Mouse (Mus musculus): ENCODE data around the gene L3mbtl2. TPM values are rescaled to one million over a fixed set of nuclear protein-coding genes. Genes with fewer than 3 reads are reported as not detected.

L3mbtl2 gene
- polyA plus RNA-seq, 1 experiment, result 16.9 TPM

DNA sequence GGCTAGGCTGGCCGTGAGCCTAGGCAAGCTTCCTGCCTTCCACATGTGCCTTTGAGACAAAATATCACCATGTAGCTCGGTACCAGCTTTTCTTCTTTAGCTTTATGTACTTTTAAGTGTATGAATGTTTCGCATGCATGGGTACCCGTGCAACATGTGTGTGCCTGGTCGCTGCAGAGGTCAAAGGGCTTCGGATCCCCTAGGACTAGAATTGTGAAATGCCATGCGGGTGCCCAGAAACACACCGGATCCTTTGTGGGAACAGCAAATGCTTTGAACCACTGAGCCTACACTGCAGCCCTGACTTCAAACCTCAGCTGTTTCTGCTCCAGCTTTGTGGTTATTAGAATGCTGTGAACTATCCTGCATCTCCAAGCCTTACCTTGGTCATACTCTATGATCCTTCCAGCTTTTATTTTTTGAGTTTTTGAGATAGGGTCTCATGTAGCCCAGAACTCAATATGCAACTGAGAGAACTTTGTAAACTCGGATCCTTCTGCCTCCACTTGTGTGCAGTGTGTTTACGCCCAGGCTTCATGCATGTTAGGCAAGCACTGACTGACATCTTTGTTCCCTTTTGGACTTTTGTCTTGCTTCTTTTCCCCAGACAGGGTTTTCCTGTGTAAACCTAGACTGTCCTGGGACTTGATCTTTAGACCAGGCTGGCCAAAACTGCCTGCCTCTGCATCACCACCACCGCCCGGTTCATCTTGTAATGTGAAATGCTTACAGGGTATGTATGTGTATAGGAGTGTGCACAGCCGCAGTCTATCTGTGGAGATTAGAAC lies 38.8 kb downstream of the L3mbtl2 start:
- TF ChIP-seq CTCF (IDR thresholded peaks at IDR 0.05; ENCODE audit: insufficient read depth, low read length), result no peak
- no peak for TF ChIP-seq POLR2A (IDR thresholded peaks at IDR 0.05; ENCODE audit: borderline replicate concordance, extremely low read depth, low read depth, low read length)
- no peaks in the 10 kb centered on the region for H3K4me1 ChIP-seq (ENCODE audit: control insufficient read depth, insufficient read depth, low read length)
- H3K4me3 ChIP-seq (replicated peaks; ENCODE audit: extremely low read depth, low read depth, low read length), result no peak overlapping the region
- WGBS, result 87% methylated on average over 13 of the region's 13 CpGs
- no peak for DNase-seq

DNA sequence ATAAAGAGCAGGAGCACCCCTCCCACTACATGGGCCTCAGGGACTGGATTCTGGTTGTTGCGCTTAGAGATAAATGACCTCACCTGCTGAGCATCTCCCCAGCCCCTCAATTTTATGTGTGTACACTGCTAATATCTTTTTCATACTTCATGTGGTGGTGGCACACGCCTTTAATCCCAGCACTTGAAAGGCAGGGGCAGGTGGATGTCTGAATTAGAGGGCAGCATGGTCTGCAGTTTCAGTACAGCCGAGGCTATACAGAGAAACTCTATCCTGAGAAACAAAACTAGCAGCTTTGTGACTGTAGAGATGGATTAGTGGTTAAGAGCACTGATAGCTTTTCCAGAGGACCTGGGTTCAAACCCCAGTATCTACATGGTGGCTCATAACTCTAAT lies 39.4 kb downstream of the L3mbtl2 start:
- no peak for TF ChIP-seq POLR2A (IDR thresholded peaks at IDR 0.05; ENCODE audit: borderline replicate concordance, extremely low read depth, low read depth, low read length)
- TF ChIP-seq CTCF (IDR thresholded peaks at IDR 0.05; ENCODE audit: insufficient read depth, low read length), result no peak
- H3K4me3 ChIP-seq (replicated peaks; ENCODE audit: extremely low read depth, low read depth, low read length), result no peak overlapping the region
- no peaks in the 10 kb centered on the region for H3K4me1 ChIP-seq (ENCODE audit: control insufficient read depth, insufficient read depth, low read length)
- no peak for DNase-seq
- WGBS, result 83% methylated on average over 3 of the region's 3 CpGs

DNA sequence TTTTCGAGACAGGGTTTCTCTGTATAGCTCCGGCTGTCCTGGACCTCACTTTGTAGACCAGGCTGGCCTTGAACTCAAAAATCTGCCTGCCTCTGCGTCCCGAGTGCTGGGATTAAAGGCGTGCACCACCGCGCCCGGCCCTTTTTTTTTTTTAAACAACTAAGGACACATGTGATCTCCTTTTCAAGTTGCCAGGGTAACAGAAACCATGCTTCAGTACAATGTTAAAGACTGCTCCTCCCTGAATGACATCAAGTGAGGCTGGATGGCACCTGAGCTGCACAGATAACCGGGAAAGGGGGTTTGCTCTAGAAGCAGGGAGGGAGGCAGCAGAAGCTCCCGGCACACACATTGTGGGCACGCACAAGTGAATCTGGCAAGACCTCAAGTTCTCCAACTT lies 45.3 kb downstream of the L3mbtl2 start:
- 91% methylated on average over 11 of the region's 11 CpGs for WGBS
- H3K4me3 ChIP-seq (replicated peaks; ENCODE audit: extremely low read depth, low read depth, low read length), result no peak overlapping the region
- TF ChIP-seq POLR2A (IDR thresholded peaks at IDR 0.05; ENCODE audit: borderline replicate concordance, extremely low read depth, low read depth, low read length), result no peak
- no peak for TF ChIP-seq CTCF (IDR thresholded peaks at IDR 0.05; ENCODE audit: insufficient read depth, low read length)
- DNase-seq, result no peak
- no peaks in the 10 kb centered on the region for H3K4me1 ChIP-seq (ENCODE audit: control insufficient read depth, insufficient read depth, low read length)

DNA sequence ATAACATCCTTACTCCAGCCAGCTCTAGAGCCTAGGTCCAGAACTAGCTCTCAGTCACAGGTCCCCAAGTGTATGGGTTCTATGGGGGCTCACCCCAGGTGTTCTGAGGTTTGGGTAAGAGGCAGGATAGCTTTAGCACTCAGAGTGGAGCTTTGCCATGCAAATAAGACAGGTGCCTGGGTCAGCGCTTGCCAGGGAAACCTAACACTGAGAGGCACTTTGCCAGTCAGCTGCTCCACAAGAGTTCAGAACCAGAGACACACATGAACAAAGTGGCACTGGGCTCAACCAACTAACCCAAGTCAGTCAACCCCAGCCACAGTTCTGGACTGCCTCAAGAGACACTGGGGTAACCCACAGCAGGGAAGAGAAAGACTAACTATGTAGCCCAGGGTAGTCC lies 46.0 kb downstream of the L3mbtl2 start:
- Histone ChIP-seq H3K4me1 (ENCODE audit: control insufficient read depth, insufficient read depth, low read length) (no peaks in the 10 kb centered on the region), H3K4me3 (replicated peaks; ENCODE audit: extremely low read depth, low read depth, low read length) (no peak overlapping the region)
- TF ChIP-seq CTCF (IDR thresholded peaks at IDR 0.05; ENCODE audit: insufficient read depth, low read length) (no peak), POLR2A (IDR thresholded peaks at IDR 0.05; ENCODE audit: borderline replicate concordance, extremely low read depth, low read depth, low read length) (no peak)
- WGBS, result 100% methylated on average over 1 of the region's 1 CpGs
- DNase-seq, result no peak

DNA sequence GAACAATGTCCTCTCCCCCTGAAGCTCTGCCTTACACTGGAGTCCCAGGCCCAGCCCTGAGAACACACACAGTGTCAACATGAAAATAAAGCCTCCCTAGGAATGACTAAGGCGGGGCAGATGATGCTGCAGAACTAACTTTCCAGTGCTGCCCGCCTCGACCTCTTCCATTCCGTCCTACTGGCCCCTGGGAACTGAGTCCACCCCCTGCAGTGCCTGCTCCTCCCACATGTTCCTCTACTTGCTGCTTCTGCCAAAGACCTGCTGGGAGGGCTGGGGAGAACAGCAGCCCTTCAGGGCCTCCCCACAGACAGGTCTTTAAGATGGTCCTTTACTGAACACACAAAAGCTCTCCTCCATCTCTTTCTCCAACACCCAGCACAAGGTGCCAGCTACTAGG lies 47.1 kb downstream of the L3mbtl2 start:
- Histone ChIP-seq H3K4me3 (replicated peaks; ENCODE audit: extremely low read depth, low read depth, low read length) (no peak overlapping the region), H3K4me1 (ENCODE audit: control insufficient read depth, insufficient read depth, low read length) (no peaks in the 10 kb centered on the region)
- TF ChIP-seq CTCF (IDR thresholded peaks at IDR 0.05; ENCODE audit: insufficient read depth, low read length) (no peak), POLR2A (IDR thresholded peaks at IDR 0.05; ENCODE audit: borderline replicate concordance, extremely low read depth, low read depth, low read length) (no peak)
- WGBS, result 83% methylated on average over 4 of the region's 4 CpGs
- no peak for DNase-seq

DNA sequence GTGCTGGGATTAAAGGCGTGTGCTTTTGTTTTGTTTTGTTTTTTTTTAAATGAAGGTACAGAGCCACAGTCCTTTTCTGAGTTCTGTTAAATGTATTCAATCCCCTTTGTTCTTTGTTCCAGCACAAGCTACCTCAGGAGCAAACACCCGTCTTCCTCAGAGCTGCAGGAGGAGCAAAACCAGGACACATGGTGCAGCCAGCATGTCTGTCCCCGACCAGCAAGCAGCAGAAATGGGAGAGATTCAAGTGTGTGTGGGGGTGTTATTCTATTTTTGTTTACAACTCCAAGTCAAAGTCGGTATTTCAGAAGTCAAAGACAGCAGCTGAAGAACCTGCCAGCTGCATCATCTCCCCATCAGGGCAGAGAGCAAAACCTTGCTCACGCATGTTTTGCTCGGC lies 50.1 kb downstream of the L3mbtl2 start:
- no peak for DNase-seq
- TF ChIP-seq POLR2A (IDR thresholded peaks at IDR 0.05; ENCODE audit: borderline replicate concordance, extremely low read depth, low read depth, low read length) (no peak), CTCF (IDR thresholded peaks at IDR 0.05; ENCODE audit: insufficient read depth, low read length) (no peak)
- Histone ChIP-seq H3K4me3 (replicated peaks; ENCODE audit: extremely low read depth, low read depth, low read length) (no peak overlapping the region), H3K4me1 (ENCODE audit: control insufficient read depth, insufficient read depth, low read length) (no peaks in the 10 kb centered on the region)
- WGBS, result 72% methylated on average over 6 of the region's 6 CpGs

DNA sequence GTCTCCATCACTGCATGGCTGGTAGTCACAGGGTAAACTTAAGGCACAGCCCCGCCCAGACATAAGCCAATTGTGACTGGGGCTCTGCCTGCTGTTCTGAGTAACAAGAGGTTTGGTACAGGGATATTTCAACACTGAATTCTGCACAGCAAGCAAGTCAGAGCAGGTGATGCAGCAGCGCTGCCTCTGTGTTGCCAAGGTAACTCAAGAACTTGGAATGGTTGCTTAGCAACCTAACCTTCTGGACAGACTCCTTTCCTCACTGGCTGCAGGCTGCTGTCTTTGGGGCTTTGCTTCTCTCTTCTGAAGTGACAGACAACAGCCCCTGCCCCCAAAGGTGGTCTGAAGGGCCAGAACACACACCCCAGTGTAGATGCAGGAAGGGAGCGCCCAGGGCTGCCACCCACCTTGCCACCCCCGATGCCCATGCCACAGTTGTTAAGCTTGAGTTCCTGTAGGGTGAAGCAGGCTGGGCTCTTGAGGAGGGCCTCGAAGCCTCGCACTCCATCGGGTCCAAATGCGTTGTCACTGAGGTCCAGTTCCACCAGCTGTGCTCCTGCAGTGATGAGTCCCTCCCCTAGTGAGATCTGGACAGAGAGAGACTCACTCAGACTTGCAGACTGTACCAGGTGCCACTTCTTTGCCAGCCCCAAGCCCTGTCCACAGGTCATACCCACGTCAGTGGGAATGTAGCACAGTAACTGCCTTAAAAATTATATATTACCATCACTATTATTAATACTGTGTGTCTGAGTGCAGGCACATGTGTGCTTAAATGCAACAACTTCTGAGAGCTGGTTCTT lies 54.8 kb downstream of the L3mbtl2 start:
- WGBS, result 86% methylated on average over 9 of the region's 9 CpGs

DNA sequence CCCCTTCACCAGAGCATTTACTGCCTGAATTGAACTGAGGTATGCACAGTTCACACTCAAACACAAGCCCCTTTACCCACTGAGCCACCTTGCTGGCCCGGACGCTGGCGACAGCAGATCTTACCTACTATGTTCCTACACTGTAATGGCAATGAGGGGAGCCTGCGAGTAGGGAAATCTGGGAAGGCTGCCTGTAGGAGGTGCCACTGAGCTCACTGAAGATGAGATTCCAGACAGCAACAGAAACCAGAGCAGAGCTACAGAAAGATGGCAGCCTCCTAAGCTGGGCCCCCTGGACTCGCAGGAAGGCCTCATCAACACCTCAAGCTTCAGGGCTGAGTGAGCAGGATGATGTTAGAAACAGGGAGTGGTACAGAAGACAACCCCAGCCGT lies 55.4 kb downstream of the L3mbtl2 start:
- H3K4me1 ChIP-seq (ENCODE audit: control insufficient read depth, insufficient read depth, low read length), result no peaks in the 10 kb centered on the region
- 92% methylated on average over 6 of the region's 6 CpGs for WGBS
- DNase-seq, result no peak
- H3K4me3 ChIP-seq (replicated peaks; ENCODE audit: extremely low read depth, low read depth, low read length), result no peak overlapping the region
- TF ChIP-seq CTCF (IDR thresholded peaks at IDR 0.05; ENCODE audit: insufficient read depth, low read length) (no peak), POLR2A (IDR thresholded peaks at IDR 0.05; ENCODE audit: borderline replicate concordance, extremely low read depth, low read depth, low read length) (no peak)

More for the DNA sequence above, 54.8 kb downstream of the L3mbtl2 start:
- DNase-seq, result no peak
- Histone ChIP-seq H3K4me3 (replicated peaks; ENCODE audit: extremely low read depth, low read depth, low read length) (no peak overlapping the region), H3K4me1 (ENCODE audit: control insufficient read depth, insufficient read depth, low read length) (no peaks in the 10 kb centered on the region)
- TF ChIP-seq CTCF (IDR thresholded peaks at IDR 0.05; ENCODE audit: insufficient read depth, low read length), result no peak
- no peak for TF ChIP-seq POLR2A (IDR thresholded peaks at IDR 0.05; ENCODE audit: borderline replicate concordance, extremely low read depth, low read depth, low read length)

DNA sequence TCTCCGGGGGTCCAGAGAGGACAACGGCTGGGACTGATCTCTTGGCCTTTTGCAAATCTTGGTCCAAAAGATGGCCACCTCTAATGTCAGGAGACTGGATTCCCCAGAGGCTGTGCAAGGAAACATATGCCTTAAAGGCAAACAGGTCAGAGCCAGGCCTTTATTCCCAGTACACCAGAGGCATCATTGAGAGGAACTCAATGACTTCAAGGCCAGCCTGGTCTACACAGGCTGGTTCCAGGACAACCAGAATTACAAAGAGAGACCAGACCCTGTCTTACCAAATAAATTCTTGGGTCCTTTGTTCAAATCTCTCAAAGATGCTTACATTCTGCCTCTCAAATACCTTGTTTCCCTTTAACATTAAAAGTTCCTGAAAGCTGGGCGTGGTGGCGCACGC lies 58.7 kb downstream of the L3mbtl2 start:
- Histone ChIP-seq H3K4me3 (replicated peaks; ENCODE audit: extremely low read depth, low read depth, low read length) (no peak overlapping the region), H3K4me1 (ENCODE audit: control insufficient read depth, insufficient read depth, low read length) (no peaks in the 10 kb centered on the region)
- 91% methylated on average over 5 of the region's 5 CpGs for WGBS
- no peak for DNase-seq
- no peak for TF ChIP-seq CTCF (IDR thresholded peaks at IDR 0.05; ENCODE audit: insufficient read depth, low read length)
- no peak for TF ChIP-seq POLR2A (IDR thresholded peaks at IDR 0.05; ENCODE audit: borderline replicate concordance, extremely low read depth, low read depth, low read length)
